Mouse (Mus musculus) forebrain, embryonic 12.5 days (tissue): ENCODE data around the gene Dapk1. TPM values are rescaled to one million over a fixed set of nuclear protein-coding genes. Genes with fewer than 3 reads are reported as not detected.

Experiments
- ATAC-seq: fragments of 200-750 bp; cut with Nextera tagmentation; 2 replicates; pipeline ENCODE4 v1.8.0; 2017; ENCODE audit warnings: moderate TSS enrichment; ENCODE audit not compliant: low FRiP score
- H3K27ac ChIP-seq: fragments of 300-500 bp; sonication (generic); 2 replicates; pipeline ENCODE4 v1.5.1; 2016; ENCODE audit warnings: mild to moderate bottlenecking
- H3K27me3 ChIP-seq: fragments of 300-500 bp; sonication (generic); 2 replicates; pipeline ENCODE4 v1.6.1; 2016; ENCODE audit warnings: mild to moderate bottlenecking
- H3K36me3 ChIP-seq: fragments of 300-500 bp; sonication (generic); replicated peaks from 2 replicates; pipeline ENCODE4 v1.6.1; 2016; ENCODE audit warnings: mild to moderate bottlenecking
- H3K4me1 ChIP-seq: fragments of 300-500 bp; sonication (generic); 2 replicates; pipeline ENCODE4 v1.6.1; 2016
- H3K4me2 ChIP-seq: fragments of 300-500 bp; sonication (generic); 2 replicates; pipeline ENCODE4 v1.6.1; 2016; ENCODE audit warnings: mild to moderate bottlenecking, moderate library complexity
- H3K4me3 ChIP-seq: fragments of 300-500 bp; sonication (generic); replicated peaks from 2 replicates; pipeline ENCODE4 v1.5.1; 2016; ENCODE audit warnings: mild to moderate bottlenecking
- H3K9ac ChIP-seq: fragments of 300-500 bp; sonication (generic); 2 replicates; pipeline ENCODE4 v1.6.1; 2016; ENCODE audit warnings: mild to moderate bottlenecking
- H3K9me3 ChIP-seq: fragments of 300-500 bp; sonication (generic); 2 replicates; pipeline ENCODE4 v1.6.1; 2016
- WGBS: fragments of 180-500 bp; shearing (Covaris S2); methylation state at CpG from one replicate; pipeline ENCODE4 v1.1.7; 2016; 5-methylcytosine and 5-hydroxymethylcytosine counted together
- polyA plus RNA-seq: library from polyadenylated mRNA; unstranded; fragments of >200 nt; fragmentation: Nextera tagmentation; extraction: Ambion mirVana; gene quantifications from 2 replicates; pipeline ENCODE4 v1.2.1, GENCODE M21; 2016

The Dapk1 gene
- polyA plus RNA-seq, 1 experiment from 2014 or later = 39.8 TPM

DNA sequence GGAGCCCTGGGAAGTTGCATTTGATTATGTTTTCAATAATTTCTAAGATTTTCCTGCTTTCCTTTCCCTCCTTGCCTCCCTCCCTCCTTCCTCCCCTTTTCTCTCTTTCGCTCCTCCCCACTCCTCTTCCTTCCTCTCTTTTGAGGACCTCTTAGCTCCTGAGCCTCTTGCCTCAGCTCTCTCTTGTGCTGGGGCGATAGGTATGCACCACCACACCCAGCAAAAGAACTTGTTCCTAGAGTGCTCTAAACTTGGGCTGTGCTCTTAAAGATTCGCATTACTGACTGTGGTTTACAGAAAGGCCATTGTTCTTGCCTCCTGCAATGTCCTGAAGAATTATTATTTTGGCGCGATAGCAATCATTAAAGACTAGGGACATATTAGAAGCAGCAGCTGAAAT is 46.6 kb downstream of the Dapk1 start:
- Histone ChIP-seq H3K4me3 (no peak overlapping the region), H3K9ac (no peak overlapping the region), H3K27me3 (no peaks in the 10 kb centered on the region), H3K9me3 (no peaks in the 10 kb centered on the region), H3K4me2 (no peak overlapping the region), H3K27ac (no peak overlapping the region), H3K4me1 (no peaks in the 10 kb centered on the region), H3K36me3 (peaks cover 4% of the 10 kb centered on the region)
- ATAC-seq = no peak
- WGBS = 96% methylated on average over 5 of the region's 5 CpGs

DNA sequence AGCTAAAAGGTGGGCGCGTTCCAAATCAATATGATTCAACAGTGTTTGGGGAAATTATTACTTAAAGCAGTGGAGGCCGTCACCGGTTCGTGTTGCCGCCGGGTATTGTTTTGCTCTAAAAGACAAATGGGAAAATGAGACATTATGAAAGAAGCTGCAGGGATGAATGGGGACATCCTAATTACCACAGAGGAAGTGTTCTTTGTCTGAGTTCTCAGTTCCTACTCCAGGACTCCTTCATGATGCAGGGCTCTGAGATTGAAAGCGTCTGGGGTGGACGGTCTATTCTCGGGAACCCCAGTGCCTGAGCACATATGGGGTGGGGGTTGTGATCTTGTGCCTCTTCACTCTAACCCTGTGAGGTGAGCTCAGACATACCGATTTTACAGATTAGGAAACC is 48.3 kb downstream of the Dapk1 start:
- ATAC-seq = no peak
- WGBS = 89% methylated on average over 11 of the region's 11 CpGs
- no peak overlapping the region for H3K4me3 ChIP-seq
- H3K9me3 ChIP-seq = no peaks in the 10 kb centered on the region
- peaks cover 4% of the 10 kb centered on the region for H3K36me3 ChIP-seq
- H3K4me2 ChIP-seq = no peak overlapping the region
- no peaks in the 10 kb centered on the region for H3K4me1 ChIP-seq
- no peak overlapping the region for H3K9ac ChIP-seq
- H3K27ac ChIP-seq = no peak overlapping the region
- no peaks in the 10 kb centered on the region for H3K27me3 ChIP-seq

DNA sequence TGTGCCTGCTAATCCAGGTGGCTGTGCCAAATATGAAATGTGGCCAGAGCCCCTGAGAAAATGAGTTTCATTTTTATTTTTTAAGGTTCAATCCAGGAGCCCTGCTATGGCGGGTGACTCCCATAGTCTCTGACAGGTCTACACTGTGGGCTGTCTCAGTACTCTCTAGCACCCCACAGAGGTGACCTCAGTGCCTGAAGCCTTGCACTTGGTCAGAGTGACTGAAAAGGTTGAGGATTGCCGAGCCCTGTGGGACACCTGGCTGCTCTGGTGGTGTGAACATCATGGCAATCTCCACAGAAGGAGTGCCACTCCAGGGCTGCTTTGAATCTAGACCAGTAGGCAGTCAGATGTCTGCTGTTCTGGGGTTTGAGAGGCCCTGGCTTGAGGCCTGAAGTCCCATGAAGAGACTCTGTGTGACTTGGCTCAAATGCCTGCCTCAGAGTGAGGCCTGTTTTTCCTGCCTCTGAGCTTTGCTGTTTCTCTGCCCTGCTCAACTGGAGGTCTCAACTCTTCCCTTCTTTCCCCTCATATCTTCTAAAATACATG is 52.3 kb downstream of the Dapk1 start:
- WGBS = 72% methylated on average over 2 of the region's 2 CpGs
- Histone ChIP-seq H3K4me1 (no peaks in the 10 kb centered on the region), H3K27ac (no peak overlapping the region), H3K36me3 (no peaks in the 10 kb centered on the region; the same call in 1 of the 2 replicates), H3K4me3 (no peak overlapping the region), H3K9ac (no peak overlapping the region), H3K27me3 (no peaks in the 10 kb centered on the region), H3K4me2 (no peak overlapping the region), H3K9me3 (no peaks in the 10 kb centered on the region)
- no peak for ATAC-seq

DNA sequence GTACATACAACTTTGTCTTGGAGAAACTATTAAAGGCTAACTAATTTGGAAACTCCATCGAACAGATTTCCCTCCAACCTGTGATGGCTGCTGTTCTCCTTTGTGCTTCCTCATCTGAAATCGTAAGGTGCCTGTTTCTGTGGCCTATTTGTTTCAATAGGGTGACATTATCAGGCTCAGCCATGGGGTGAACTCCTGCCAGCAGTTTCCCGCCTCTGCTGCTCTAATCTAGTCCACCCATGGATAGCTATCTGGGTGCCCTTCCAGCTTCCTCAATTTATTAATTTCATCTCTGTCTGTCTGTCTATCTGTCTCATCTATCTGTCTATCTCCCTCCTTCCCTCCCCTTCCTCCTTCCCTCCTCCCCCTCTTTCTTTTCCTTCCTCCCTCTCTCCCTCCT is 53.5 kb downstream of the Dapk1 start:
- Histone ChIP-seq H3K4me1 (peaks cover under 1% of the 10 kb centered on the region; the same call in 1 of the 2 replicates), H3K4me2 (no peak overlapping the region), H3K4me3 (no peak overlapping the region), H3K9me3 (no peaks in the 10 kb centered on the region), H3K27me3 (no peaks in the 10 kb centered on the region), H3K27ac (no peak overlapping the region), H3K36me3 (no peaks in the 10 kb centered on the region; the same call in none of the 2 replicates), H3K9ac (no peak overlapping the region)
- ATAC-seq = no peak
- 90% methylated on average over 3 of the region's 3 CpGs for WGBS

DNA sequence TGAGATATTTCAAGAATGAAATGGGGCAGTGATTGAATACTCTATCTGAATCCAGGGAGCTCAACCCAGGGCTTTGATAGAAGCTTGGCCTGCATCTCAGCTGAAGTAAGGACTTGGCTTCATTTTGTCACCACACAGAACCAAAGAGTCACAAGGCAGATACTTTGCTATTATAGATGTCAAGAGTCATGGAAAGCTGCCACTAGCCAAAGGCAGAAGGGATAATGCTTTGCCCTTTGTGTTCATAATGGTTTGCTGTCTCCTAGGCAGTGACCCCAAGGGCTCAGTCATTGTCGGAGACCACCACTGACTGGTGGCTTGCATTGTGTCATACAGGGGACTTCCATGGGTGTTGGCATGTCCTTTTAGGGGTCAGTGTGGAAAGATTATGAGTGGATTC is 57.9 kb downstream of the Dapk1 start:
- ATAC-seq = no peak
- H3K27me3 ChIP-seq = no peaks in the 10 kb centered on the region
- no peak overlapping the region for H3K4me3 ChIP-seq
- no peak overlapping the region for H3K4me2 ChIP-seq
- H3K4me1 ChIP-seq = peaks cover 9% of the 10 kb centered on the region; the same call in 1 of the 2 replicates
- no peak overlapping the region for H3K27ac ChIP-seq
- H3K36me3 ChIP-seq = no peaks in the 10 kb centered on the region; the same call in 1 of the 2 replicates
- H3K9me3 ChIP-seq = no peaks in the 10 kb centered on the region
- 96% methylated on average over 1 of the region's 1 CpGs for WGBS
- no peak overlapping the region for H3K9ac ChIP-seq

DNA sequence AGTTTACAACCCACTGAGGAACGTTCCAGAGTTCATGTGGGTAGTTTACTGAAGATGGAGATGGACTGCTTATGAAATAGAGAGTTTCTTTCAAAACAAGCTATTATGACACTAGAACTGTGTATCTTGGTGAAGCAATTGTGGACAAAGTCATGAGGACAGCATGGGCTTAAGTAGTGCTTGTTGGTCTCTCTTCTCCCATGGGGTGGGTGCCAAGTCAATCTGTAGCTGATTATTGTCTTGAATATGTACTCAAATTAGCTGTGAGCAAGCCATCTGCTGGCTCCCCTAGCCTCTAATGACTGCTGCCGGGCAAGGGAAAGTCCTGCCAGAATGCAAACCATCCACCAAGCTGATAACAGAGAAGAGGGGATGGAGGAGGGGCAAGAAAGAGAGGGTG is 58.3 kb downstream of the Dapk1 start:
- H3K4me1 ChIP-seq = peaks cover 9% of the 10 kb centered on the region; the same call in 1 of the 2 replicates
- H3K27me3 ChIP-seq = no peaks in the 10 kb centered on the region
- ATAC-seq = no peak
- H3K9me3 ChIP-seq = no peaks in the 10 kb centered on the region
- H3K27ac ChIP-seq = no peak overlapping the region
- H3K4me2 ChIP-seq = no peak overlapping the region
- no peak overlapping the region for H3K4me3 ChIP-seq
- no peaks in the 10 kb centered on the region; the same call in 1 of the 2 replicates for H3K36me3 ChIP-seq
- 84% methylated on average over 2 of the region's 2 CpGs for WGBS
- H3K9ac ChIP-seq = no peak overlapping the region

DNA sequence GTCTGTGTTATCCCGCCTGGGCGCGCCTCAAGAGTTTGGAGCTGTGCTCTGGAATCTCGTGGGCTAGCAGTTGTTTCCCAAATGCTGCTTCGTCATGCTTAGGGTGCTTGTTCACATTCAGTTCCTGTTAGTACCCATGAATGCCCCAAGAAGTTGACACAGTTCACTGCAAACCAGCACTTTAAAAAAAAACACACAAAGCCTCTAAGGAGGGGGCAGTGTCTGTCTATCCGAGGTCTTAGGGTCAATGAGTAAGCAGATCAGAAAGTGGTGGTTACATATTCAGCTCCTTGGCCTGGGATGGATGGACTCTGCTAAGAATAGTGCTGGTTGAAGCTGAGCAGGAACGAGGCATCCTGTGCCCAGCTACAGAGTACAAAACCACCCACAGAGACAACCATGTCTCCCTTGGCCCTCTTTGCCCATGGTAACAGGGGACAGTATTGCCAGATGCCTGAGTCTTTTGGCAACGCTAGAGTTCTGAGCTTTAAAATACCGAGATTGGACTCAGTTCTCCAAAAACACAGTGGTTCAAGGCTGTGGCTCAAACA is 59.0 kb downstream of the Dapk1 start:
- Histone ChIP-seq H3K4me1 (peaks cover 9% of the 10 kb centered on the region; the same call in 1 of the 2 replicates), H3K27me3 (no peaks in the 10 kb centered on the region), H3K4me2 (no peak overlapping the region), H3K9ac (no peak overlapping the region), H3K27ac (no peak overlapping the region), H3K9me3 (no peaks in the 10 kb centered on the region), H3K4me3 (no peak overlapping the region), H3K36me3 (no peaks in the 10 kb centered on the region; the same call in 1 of the 2 replicates)
- WGBS = 76% methylated on average over 9 of the region's 9 CpGs
- no peak for ATAC-seq

DNA sequence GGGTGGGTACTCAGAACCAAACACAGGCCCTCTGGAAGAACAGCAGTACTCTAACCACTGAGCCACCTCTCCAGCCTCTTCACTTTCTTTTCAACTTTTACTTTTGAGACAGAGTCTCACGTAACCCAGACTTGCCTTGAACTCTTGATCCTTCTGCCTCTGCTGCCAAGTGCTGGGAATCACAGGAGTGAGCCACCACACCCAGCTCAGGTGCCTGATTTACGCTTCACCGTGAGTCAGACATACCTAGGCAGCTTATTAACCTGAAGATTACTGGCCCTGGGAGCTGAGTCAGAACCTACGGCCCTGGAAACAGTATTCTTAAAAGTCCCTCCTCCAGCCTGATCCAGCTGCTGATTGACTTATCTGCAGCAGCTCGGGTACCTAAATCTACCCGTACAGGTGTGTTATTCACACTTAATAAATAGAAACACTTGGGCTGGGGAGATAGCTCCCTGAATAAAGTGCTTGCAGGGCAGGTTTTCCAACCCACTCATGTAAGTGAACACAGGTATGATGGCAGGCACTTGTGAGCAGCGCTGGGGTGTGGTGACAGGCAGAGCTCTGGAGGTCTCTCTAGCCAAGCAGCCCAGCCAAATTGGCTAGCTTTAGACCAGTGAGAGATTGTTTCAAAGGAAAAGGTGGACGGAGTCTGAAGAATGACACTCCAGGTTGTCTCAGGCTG is 60.9 kb downstream of the Dapk1 start:
- H3K27ac ChIP-seq = no peak overlapping the region
- WGBS = 94% methylated on average over 8 of the region's 8 CpGs
- H3K36me3 ChIP-seq = no peaks in the 10 kb centered on the region; the same call in 1 of the 2 replicates
- no peak for ATAC-seq
- no peak overlapping the region for H3K4me3 ChIP-seq
- H3K27me3 ChIP-seq = no peaks in the 10 kb centered on the region
- H3K4me1 ChIP-seq = peaks cover 9% of the 10 kb centered on the region; the same call in 1 of the 2 replicates
- no peak overlapping the region for H3K9ac ChIP-seq
- H3K9me3 ChIP-seq = no peaks in the 10 kb centered on the region
- H3K4me2 ChIP-seq = no peak overlapping the region

DNA sequence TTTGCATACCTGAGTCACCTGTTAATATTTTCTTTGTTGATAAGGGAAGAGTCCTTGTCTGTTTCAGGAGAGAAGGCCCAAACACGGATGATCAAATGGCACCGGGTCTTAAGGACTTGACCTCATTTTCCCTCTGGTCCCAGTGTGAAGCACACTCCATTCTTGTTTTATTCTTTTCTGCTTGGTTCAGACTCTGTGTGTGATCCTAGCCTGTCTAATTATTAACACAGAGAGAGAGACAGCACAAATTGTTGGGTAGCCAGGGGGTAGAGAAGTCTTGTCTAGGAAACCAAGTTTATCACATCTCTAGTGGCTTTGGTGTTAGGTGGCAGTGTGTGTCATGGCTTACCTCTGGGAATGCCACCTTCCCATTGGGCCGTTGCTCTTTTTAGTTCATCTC is 62.3 kb downstream of the Dapk1 start:
- ATAC-seq = no peak
- H3K4me3 ChIP-seq = no peak overlapping the region
- no peaks in the 10 kb centered on the region for H3K9me3 ChIP-seq
- no peaks in the 10 kb centered on the region; the same call in 1 of the 2 replicates for H3K36me3 ChIP-seq
- no peak overlapping the region for H3K9ac ChIP-seq
- H3K27ac ChIP-seq = no peak overlapping the region
- WGBS = 84% methylated on average over 3 of the region's 3 CpGs
- no peak overlapping the region for H3K4me2 ChIP-seq
- H3K27me3 ChIP-seq = no peaks in the 10 kb centered on the region
- H3K4me1 ChIP-seq = peaks cover 9% of the 10 kb centered on the region; the same call in 1 of the 2 replicates

DNA sequence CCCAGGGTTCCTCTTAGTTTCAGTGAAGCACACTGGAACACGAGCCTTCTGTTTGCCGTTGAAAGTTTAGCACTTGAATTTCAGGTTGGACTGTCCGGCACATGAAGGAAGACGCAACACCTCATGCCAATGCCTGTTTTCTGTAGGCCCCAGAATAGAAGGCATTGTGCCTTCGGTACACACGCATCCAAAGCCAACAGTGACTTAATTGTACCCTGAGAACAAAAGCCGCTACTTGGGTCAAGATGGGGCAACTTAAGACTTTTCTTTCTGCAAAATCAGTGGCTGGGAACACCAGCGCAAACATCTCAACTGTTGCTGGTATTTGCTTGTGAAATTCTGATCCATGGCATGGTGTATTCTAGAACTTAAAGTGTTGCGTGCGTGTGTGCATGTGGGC is 63.1 kb downstream of the Dapk1 start:
- ATAC-seq = no peak
- H3K36me3 ChIP-seq = no peaks in the 10 kb centered on the region
- 79% methylated on average over 10 of the region's 10 CpGs for WGBS
- H3K4me3 ChIP-seq = no peak overlapping the region
- no peak overlapping the region for H3K4me2 ChIP-seq
- peaks cover 9% of the 10 kb centered on the region; the same call in 1 of the 2 replicates for H3K4me1 ChIP-seq
- H3K27ac ChIP-seq = no peak overlapping the region
- no peaks in the 10 kb centered on the region for H3K27me3 ChIP-seq
- H3K9ac ChIP-seq = no peak overlapping the region
- no peaks in the 10 kb centered on the region for H3K9me3 ChIP-seq

DNA sequence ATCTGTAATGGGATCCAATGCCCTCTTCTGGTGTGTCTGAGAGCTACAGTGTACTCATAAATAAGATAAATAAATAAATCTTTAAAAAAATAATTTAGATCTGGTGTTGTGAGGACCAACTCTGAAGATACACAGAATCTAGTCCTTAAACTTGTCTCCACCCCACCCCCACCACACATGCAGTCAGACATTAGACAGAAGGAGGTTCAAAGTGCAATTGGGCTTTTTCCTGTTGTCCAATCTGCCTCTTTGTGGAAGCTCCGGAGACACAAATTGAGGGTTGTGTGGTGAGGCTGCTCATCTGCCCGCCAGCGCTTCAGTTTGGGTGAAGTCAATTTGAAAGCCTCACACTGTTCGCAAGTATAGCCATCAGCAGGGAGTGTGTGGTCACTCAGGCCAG is 63.7 kb downstream of the Dapk1 start:
- no peaks in the 10 kb centered on the region for H3K9me3 ChIP-seq
- ATAC-seq = no peak
- no peaks in the 10 kb centered on the region for H3K27me3 ChIP-seq
- H3K27ac ChIP-seq = no peak overlapping the region
- WGBS = 88% methylated on average over 4 of the region's 4 CpGs
- no peak overlapping the region for H3K4me2 ChIP-seq
- H3K9ac ChIP-seq = no peak overlapping the region
- no peak overlapping the region for H3K4me3 ChIP-seq
- no peaks in the 10 kb centered on the region for H3K36me3 ChIP-seq
- peaks cover 8% of the 10 kb centered on the region; the same call in 1 of the 2 replicates for H3K4me1 ChIP-seq

DNA sequence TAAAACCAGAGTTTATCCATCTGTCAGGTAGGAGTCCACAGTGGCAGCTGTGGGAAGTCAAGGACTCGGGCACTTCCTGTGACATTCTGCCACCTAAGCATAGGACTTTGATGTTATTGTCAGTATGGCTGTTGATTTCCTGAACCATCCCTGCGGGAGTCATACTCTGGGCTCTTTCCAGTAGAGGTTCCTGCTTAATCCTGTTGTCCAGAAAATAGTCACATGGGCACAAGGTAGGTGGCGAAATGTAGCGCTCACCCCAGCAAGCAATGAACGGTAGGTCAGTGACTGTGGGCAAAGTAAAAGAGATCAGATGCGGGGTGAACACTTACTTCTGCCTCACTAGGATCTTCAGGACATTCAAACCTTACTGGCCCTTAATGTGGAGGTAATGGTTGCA is 66.3 kb downstream of the Dapk1 start:
- H3K4me3 ChIP-seq = no peak overlapping the region
- no peak overlapping the region for H3K9ac ChIP-seq
- no peak overlapping the region for H3K27ac ChIP-seq
- no peaks in the 10 kb centered on the region for H3K9me3 ChIP-seq
- H3K36me3 ChIP-seq = no peaks in the 10 kb centered on the region
- H3K4me2 ChIP-seq = no peak overlapping the region
- H3K27me3 ChIP-seq = no peaks in the 10 kb centered on the region
- peaks cover 15% of the 10 kb centered on the region; the same call in 1 of the 2 replicates for H3K4me1 ChIP-seq
- WGBS = 91% methylated on average over 6 of the region's 6 CpGs
- ATAC-seq = no peak
